Mouse (Mus musculus) G1E (cell line): ENCODE measurements around the gene Cd47.

Experiments used
- CTCF ChIP-seq: IDR thresholded peaks from 2 replicates; pipeline ENCODE4 v1.5.1; 2012; ENCODE audit warnings: low read depth, low read length, inconsistent platforms, mixed read lengths
- GATA1 ChIP-seq: IDR thresholded peaks from 2 replicates; pipeline ENCODE4 v1.6.1; 2012; ENCODE audit warnings: borderline replicate concordance, low read length, inconsistent platforms, mixed read lengths
- TAL1 ChIP-seq: conservative IDR thresholded peaks from 2 replicates; pipeline ENCODE4 v1.6.1; 2012; ENCODE audit warnings: low read depth, low read length, inconsistent platforms, mixed read lengths

DNA sequence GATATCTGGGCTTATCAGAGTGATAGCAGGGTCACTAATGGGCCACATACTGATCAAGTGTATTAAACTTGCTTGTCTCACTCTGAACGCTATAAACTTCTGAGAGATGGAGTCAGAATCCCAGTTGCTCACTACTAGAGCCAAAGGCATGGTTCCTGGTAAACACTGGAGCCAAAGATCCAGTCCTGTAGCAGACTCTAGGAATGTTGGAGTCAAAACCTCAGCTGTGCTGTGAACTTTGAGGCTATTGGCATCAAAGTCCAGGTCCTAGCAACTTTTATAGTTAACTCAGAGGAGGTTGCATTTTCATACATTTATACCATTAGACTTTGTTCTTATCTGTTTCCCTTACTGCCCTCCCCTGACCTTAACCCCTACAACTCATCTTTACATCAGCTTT is 74.2 kb downstream of the Cd47 start:
- TF ChIP-seq CTCF (no peak), GATA1 (no peak), TAL1 (no peak)
